24 mouse cellular contexts compared by ENCODE assay signal in the genomic region with DNA sequence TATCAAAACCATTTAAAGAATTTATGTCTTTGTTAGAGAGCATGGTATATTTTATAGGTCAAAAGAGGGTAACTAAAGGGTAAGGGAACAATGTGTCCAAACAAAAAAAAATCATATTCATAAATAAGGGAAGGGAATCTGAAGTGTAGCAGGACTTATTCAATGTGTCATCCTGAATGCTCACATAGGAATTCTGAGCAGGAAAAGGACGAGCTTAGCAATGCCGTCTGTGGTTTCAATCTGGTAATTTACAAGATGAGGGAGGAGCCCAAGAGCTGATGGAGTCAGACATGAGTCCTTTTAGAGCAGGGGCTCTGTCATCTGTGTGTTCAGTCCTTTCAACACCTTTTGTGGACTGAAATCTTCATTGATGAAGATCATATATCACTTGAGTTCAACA.
DNase-seq lines count a peak whose midpoint lies in the region; ATAC-seq and TF ChIP-seq lines count a peak whose summit lies in the region.
"Had no signal": no experiment of that assay in that cellular context is flagged by ENCODE, and none has a peak within 500 bp of the region (broad histone marks: within the 10 kb centered on the region; RNA-seq: fewer than 3 reads in every experiment).

No protein-coding gene starts in this region.

- 44% methylated on average over 2 of the region's 2 CpGs for WGBS in kidney, embryonic 14.5 days
- WGBS in kidney, postnatal 0 days: 36% methylated on average over 2 of the region's 2 CpGs

- no peak overlapping the region for H3K4me3 ChIP-seq in kidney, embryonic 14.5 days (ENCODE audit: low read length)
- H3K4me3 ChIP-seq in kidney, postnatal 0 days (replicated peaks; ENCODE audit: low read depth, low read length): no peak overlapping the region
- H3K4me3 ChIP-seq: embryonic facial prominence, embryonic 10.5 days; embryonic facial prominence, embryonic 13.5 days; erythroblast, embryonic 14.5 days; forebrain, embryonic 12.5 days; forebrain, embryonic 15.5 days; heart, adult 2 months; heart, embryonic 10.5 days; heart, embryonic 13.5 days; hindbrain, embryonic 12.5 days; hindbrain, embryonic 15.5 days had no signal

- no peak for ATAC-seq in kidney, embryonic 14.5 days (ENCODE audit: low FRiP score, low TSS enrichment)
- ATAC-seq in kidney, postnatal 0 days (replicated peaks; ENCODE audit: low FRiP score, low read depth): no peak
- ATAC-seq: activated CD4-positive, CD25-positive, alpha-beta regulatory T cell, adult 4 months; forebrain, embryonic 15.5 days had no signal

- no peak for DNase-seq in kidney, adult 8-10 months
- DNase-seq in kidney, postnatal 0 days (ENCODE audit: low spot score): peak; percentile 68
- no peak for DNase-seq in kidney, postnatal 14 days
- peak; percentile 4 for DNase-seq in 3T3-L1 (ENCODE audit: low read depth, low spot score)
- DNase-seq in urinary bladder, adult 2 months (ENCODE audit: low spot score): no peak
- DNase-seq: adrenal gland, adult 8-10 months; adrenal gland, postnatal 25 days; cerebellum, adult 11-12 months; cerebellum, adult 8-10 months; cerebellum, postnatal 36 days; embryo, embryonic 11 days; gastrocnemius, postnatal 25 days; heart, adult 2 months had no signal

- no peaks in the 10 kb centered on the region for H3K4me1 ChIP-seq in kidney, embryonic 14.5 days (ENCODE audit: control insufficient read depth, insufficient read depth, low read length)
- no peaks in the 10 kb centered on the region for H3K4me1 ChIP-seq in kidney, postnatal 0 days (replicated peaks; ENCODE audit: insufficient read depth, low read length)
- H3K4me1 ChIP-seq: embryonic facial prominence, embryonic 10.5 days; embryonic facial prominence, embryonic 13.5 days; forebrain, embryonic 12.5 days; forebrain, embryonic 15.5 days; heart, embryonic 10.5 days; hindbrain, embryonic 12.5 days; hindbrain, embryonic 15.5 days had no signal

- H3K4me2 ChIP-seq in kidney, embryonic 14.5 days (replicated peaks; ENCODE audit: low read depth, low read length): no peak overlapping the region
- no peak overlapping the region for H3K4me2 ChIP-seq in kidney, postnatal 0 days (ENCODE audit: low read length)
- H3K4me2 ChIP-seq: embryonic facial prominence, embryonic 13.5 days; forebrain, embryonic 12.5 days; forebrain, embryonic 15.5 days; heart, embryonic 13.5 days; hindbrain, embryonic 12.5 days; hindbrain, embryonic 15.5 days had no signal

- H3K9ac ChIP-seq in kidney, embryonic 14.5 days (ENCODE audit: low read depth, low read length): no peak overlapping the region
- H3K9ac ChIP-seq in kidney, postnatal 0 days (ENCODE audit: low read depth, low read length): no peak overlapping the region
- H3K9ac ChIP-seq: embryonic facial prominence, embryonic 13.5 days; forebrain, embryonic 12.5 days; forebrain, embryonic 15.5 days; heart, embryonic 13.5 days; hindbrain, embryonic 12.5 days; hindbrain, embryonic 15.5 days had no signal

- TF ChIP-seq CTCF in kidney, postnatal 0 days (IDR thresholded peaks at IDR 0.05; ENCODE audit: low read depth): no peak

- no peaks in the 10 kb centered on the region for H3K36me3 ChIP-seq in kidney, embryonic 14.5 days (ENCODE audit: control insufficient read depth, insufficient read depth, low read length)
- H3K36me3 ChIP-seq in kidney, postnatal 0 days (ENCODE audit: insufficient read depth, low read length): no peaks in the 10 kb centered on the region
- H3K36me3 ChIP-seq: embryonic facial prominence, embryonic 10.5 days; embryonic facial prominence, embryonic 13.5 days; forebrain, embryonic 12.5 days; forebrain, embryonic 15.5 days; heart, embryonic 10.5 days; heart, embryonic 13.5 days; hindbrain, embryonic 12.5 days; hindbrain, embryonic 15.5 days had no signal

- H3K27ac ChIP-seq in kidney, embryonic 14.5 days (ENCODE audit: low read depth, low read length): peak overlapping the region; percentile 56; the same call in 1 of the 2 replicates
- H3K27ac ChIP-seq in kidney, postnatal 0 days: no peak overlapping the region
- H3K27ac ChIP-seq: embryonic facial prominence, embryonic 10.5 days; embryonic facial prominence, embryonic 13.5 days; forebrain, embryonic 12.5 days; forebrain, embryonic 15.5 days; heart, adult 2 months; heart, embryonic 10.5 days; heart, embryonic 13.5 days; hindbrain, embryonic 12.5 days; hindbrain, embryonic 15.5 days had no signal

- no peaks in the 10 kb centered on the region for H3K9me3 ChIP-seq in kidney, embryonic 14.5 days (ENCODE audit: control insufficient read depth, low read length)
- H3K9me3 ChIP-seq in kidney, postnatal 0 days (replicated peaks; ENCODE audit: low read length): no peaks in the 10 kb centered on the region
- H3K9me3 ChIP-seq: embryonic facial prominence, embryonic 10.5 days; embryonic facial prominence, embryonic 13.5 days; forebrain, embryonic 12.5 days; forebrain, embryonic 15.5 days; heart, embryonic 10.5 days; heart, embryonic 13.5 days; hindbrain, embryonic 12.5 days; hindbrain, embryonic 15.5 days had no signal

- H3K27me3 ChIP-seq in kidney, embryonic 14.5 days (ENCODE audit: control insufficient read depth, insufficient read depth, low read length): no peaks in the 10 kb centered on the region
- no peaks in the 10 kb centered on the region for H3K27me3 ChIP-seq in kidney, postnatal 0 days (ENCODE audit: insufficient read depth, low read length)
- H3K27me3 ChIP-seq: embryonic facial prominence, embryonic 13.5 days; forebrain, embryonic 12.5 days; forebrain, embryonic 15.5 days; hindbrain, embryonic 12.5 days; hindbrain, embryonic 15.5 days had no signal

Comparison
In these comparisons a context has a peak if more than half of its experiments do, and no peak if none do; other contexts are left out.
1. DNase-seq: peak in kidney, postnatal 0 days (single experiment) and 3T3-L1 (single experiment); none in kidney, adult 8-10 months (0 of 2), kidney, postnatal 14 days (single experiment) and urinary bladder, adult 2 months (single experiment).